Mouse (Mus musculus) megakaryocyte, embryonic 14.5 days (primary cell): Measurements from ENCODE around the gene Atp5e.

ENCODE experiments used
- FLI1 ChIP-seq: IDR thresholded peaks from 2 replicates; pipeline ENCODE4 v1.6.1; 2012; ENCODE audit warnings: low read length, inconsistent platforms, mixed read lengths
- GATA1 ChIP-seq: IDR thresholded peaks from 3 replicates; pipeline ENCODE4 v1.6.1; 2012; ENCODE audit warnings: mixed read lengths, low read length, inconsistent platforms, borderline replicate concordance

- TF ChIP-seq GATA1 (no peak), FLI1 (no peak)
Measured at GRCm38 (mm10) chr2:174502321-174502720, 38.4 kb upstream of the Atp5e start.
